Mouse (Mus musculus) central nervous system, embryonic 11.5 days (tissue): ENCODE data around the gene Ctag2. TPM values are rescaled to one million over a fixed set of nuclear protein-coding genes. Genes with fewer than 3 reads are reported as not detected.

Experiments used
- polyA plus RNA-seq: library from polyadenylated mRNA; depleted of rRNA; stranded (reverse); fragments of >200 nt; gene quantifications from 2 replicates; pipeline ENCODE4 v1.2.3, GENCODE M21; 2012; rRNA removed

The Ctag2 gene
- polyA plus RNA-seq: not detected in 2 replicates

DNA sequence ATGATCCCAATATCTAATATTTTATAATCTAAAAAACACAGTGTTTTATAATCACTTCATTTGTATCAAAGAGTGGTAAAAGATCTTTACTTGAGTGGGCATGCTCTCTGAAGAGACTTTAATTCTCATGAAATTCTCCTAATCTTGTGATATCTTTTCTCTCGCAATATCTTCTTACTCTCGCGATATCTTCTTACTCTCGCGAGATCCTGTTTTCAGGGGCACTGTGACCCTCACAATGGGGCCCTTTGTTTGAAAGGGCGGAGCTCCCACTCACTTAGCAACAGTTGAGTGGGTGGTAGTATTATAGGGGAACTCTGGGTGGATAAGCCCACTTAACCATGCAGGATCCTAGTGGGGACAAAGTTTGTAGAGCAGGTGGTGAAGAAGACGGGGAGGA, at the start of gene Ctag2:
TSS of gene Ctag2 (plus strand) at position 301 of the 400 bp plus-strand sequence.

